Mouse (Mus musculus): ENCODE results near the gene Olfr527.

DNA sequence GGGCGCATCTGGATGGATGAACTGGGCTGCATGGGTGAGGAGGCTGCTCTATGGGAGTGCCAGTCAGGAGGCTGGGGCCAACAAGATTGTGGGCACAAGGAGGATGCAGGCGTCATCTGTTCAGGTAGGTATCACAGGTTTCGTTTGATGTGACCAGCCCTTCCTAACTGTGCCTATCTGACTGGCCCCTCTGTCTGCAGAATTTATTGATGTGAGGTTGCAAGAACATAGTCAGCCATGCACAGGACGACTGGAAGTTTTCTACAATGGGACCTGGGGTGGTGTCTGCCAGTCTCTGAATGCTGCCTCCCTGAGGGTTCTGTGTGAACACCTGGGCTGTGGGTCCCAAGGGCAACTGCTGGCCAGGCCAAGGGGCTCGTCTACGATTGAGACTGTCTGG, 36.9 kb upstream of the Olfr527 start:
- TF ChIP-seq CTCF (IDR thresholded peaks at IDR 0.05; ENCODE audit: extremely low read depth, insufficient read depth, insufficient read length, insufficient replicate concordance) (no peak), POLR2A (IDR thresholded peaks at IDR 0.05; ENCODE audit: low read depth, low read length) (no peak)

Measured in spleen, adult 2 months (tissue).